Mouse (Mus musculus) cortical plate, adult 2 months (tissue): Measurements from ENCODE around the gene Pfkfb3.

Experiments
- CTCF ChIP-seq: fragments of 200-500 bp; IDR thresholded peaks from 2 replicates; pipeline ENCODE4 v1.5.1; 2011; ENCODE audit warnings: mild to moderate bottlenecking, control low read depth, low read length; ENCODE audit not compliant: insufficient read depth; ENCODE audit errors: extremely low read depth
- POLR2A ChIP-seq: fragments of 200-500 bp; IDR thresholded peaks from 2 replicates; pipeline ENCODE4 v1.6.1; 2011; ENCODE audit warnings: mild to moderate bottlenecking, low read length, control low read depth; ENCODE audit not compliant: insufficient read depth; ENCODE audit errors: extremely low read depth

GRCm38 (mm10) chr2:11564768-11565167 is 10.9 kb upstream of the Pfkfb3 start:
- TF ChIP-seq POLR2A (no peak), CTCF (no peak)
